Comparison of ENCODE assay signal across 9 mouse cellular contexts in the genomic region with DNA sequence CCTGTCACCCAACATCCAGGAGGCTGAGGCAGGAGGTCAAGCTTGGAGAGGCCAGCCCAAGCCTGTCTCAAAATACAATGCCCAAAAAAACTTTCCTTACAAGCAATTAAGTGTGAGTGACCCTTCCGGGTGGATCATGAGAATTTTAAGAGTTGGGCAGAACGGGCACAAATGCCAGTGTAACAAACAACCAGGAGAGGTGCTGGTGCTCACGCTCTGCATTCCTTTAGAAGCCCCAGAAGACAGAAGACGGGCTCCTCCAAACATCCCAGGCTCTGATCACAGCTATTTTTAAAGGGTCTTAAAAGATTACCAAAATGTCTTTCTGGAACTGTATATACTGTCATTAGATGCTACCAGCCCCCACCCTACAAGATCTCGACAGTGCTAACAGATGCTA. TPM values are rescaled to one million over a fixed set of nuclear protein-coding genes. Genes with fewer than 3 reads are reported as not detected.
DNase-seq lines count a peak whose midpoint lies in the region; ATAC-seq lines count a peak whose summit lies in the region.
"Had no signal": no experiment of that assay in that cellular context is flagged by ENCODE, and none has a peak within 500 bp of the region (broad histone marks: within the 10 kb centered on the region; RNA-seq: fewer than 3 reads in every experiment).

No protein-coding gene starts in this region.

- H3K9ac ChIP-seq in heart, embryonic 15.5 days = peak overlapping the region; percentile 96
- H3K9ac ChIP-seq in hindbrain, embryonic 13.5 days = peak overlapping the region; percentile 82; the same call in 1 of the 2 replicates
- peak overlapping the region; percentile 81; the same call in 1 of the 2 replicates for H3K9ac ChIP-seq in midbrain, embryonic 12.5 days (replicated peaks)

- intact Hi-C loops in heart, postnatal 10 days (cut with DNase I) = loop anchor here (5.0 kb wide), 3 partner anchors 51 to 241 kb away; no protein-coding TSS in a partner anchor

- H3K27me3 ChIP-seq in heart, embryonic 15.5 days = no peaks in the 10 kb centered on the region
- no peaks in the 10 kb centered on the region for H3K27me3 ChIP-seq in hindbrain, embryonic 13.5 days
- H3K27me3 ChIP-seq in midbrain, embryonic 12.5 days = peaks cover 3% of the 10 kb centered on the region; the same call in 1 of the 2 replicates

- peak overlapping the region; percentile 79 for H3K4me2 ChIP-seq in heart, embryonic 15.5 days
- peak overlapping the region; percentile 65 for H3K4me2 ChIP-seq in hindbrain, embryonic 13.5 days
- H3K4me2 ChIP-seq in midbrain, embryonic 12.5 days (replicated peaks) = peak overlapping the region; percentile 76

- WGBS in heart, embryonic 15.5 days = 13% methylated on average over 5 of the region's 5 CpGs
- 36% methylated on average over 5 of the region's 5 CpGs for WGBS in hindbrain, embryonic 13.5 days
- 30% methylated on average over 5 of the region's 5 CpGs for WGBS in midbrain, embryonic 12.5 days

- no peak for ATAC-seq in heart, embryonic 15.5 days (replicated peaks; ENCODE audit: insufficient number of reproducible peaks, insufficient read depth, low FRiP score, low read depth)
- ATAC-seq in hindbrain, embryonic 13.5 days (ENCODE audit: low FRiP score) = no peak
- ATAC-seq in midbrain, embryonic 12.5 days (ENCODE audit: low FRiP score, low read depth) = no peak
- no peak for ATAC-seq in frontal cortex, adult (ENCODE audit: low TSS enrichment)

- peak overlapping the region; percentile 98 for H3K27ac ChIP-seq in heart, embryonic 15.5 days
- 0 out of 2 replicates have a peak overlapping the region, but pooled peaks have one; percentile 6 for H3K27ac ChIP-seq in brown adipose tissue, adult 24 weeks (replicated peaks; ENCODE audit: low read depth, low read length)
- H3K27ac ChIP-seq in hindbrain, embryonic 13.5 days = 0 out of 2 replicates have a peak overlapping the region, but pooled peaks have one; percentile 52
- H3K27ac ChIP-seq in midbrain, embryonic 12.5 days (replicated peaks) = no peak overlapping the region

- H3K4me3 ChIP-seq in heart, embryonic 15.5 days = peak overlapping the region; percentile 70
- peak overlapping the region; percentile 80 for H3K4me3 ChIP-seq in brown adipose tissue, adult 24 weeks (ENCODE audit: insufficient read depth, low read depth, low read length)
- peak overlapping the region; percentile 83 for H3K4me3 ChIP-seq in hindbrain, embryonic 13.5 days
- peak overlapping the region; percentile 91 for H3K4me3 ChIP-seq in midbrain, embryonic 12.5 days

- DNase-seq in heart, postnatal 10 days = no peak
- no peak for DNase-seq in urinary bladder, postnatal 36 days (ENCODE audit: low spot score in 2 of 2)
- no peak for DNase-seq in urinary bladder, postnatal 10 days (ENCODE audit: low spot score)
- DNase-seq: cerebellum, adult 11 months had no signal

- peaks cover 42% of the 10 kb centered on the region for H3K4me1 ChIP-seq in heart, embryonic 15.5 days (replicated peaks)
- peaks cover 13% of the 10 kb centered on the region; the same call in 1 of the 2 replicates for H3K4me1 ChIP-seq in brown adipose tissue, adult 24 weeks (ENCODE audit: control insufficient read depth, insufficient read depth, insufficient read length, low read length)
- H3K4me1 ChIP-seq in hindbrain, embryonic 13.5 days (replicated peaks) = peaks cover 17% of the 10 kb centered on the region
- H3K4me1 ChIP-seq in midbrain, embryonic 12.5 days = peaks cover 11% of the 10 kb centered on the region

- no peaks in the 10 kb centered on the region for H3K36me3 ChIP-seq in heart, embryonic 15.5 days
- no peaks in the 10 kb centered on the region for H3K36me3 ChIP-seq in hindbrain, embryonic 13.5 days
- no peaks in the 10 kb centered on the region for H3K36me3 ChIP-seq in midbrain, embryonic 12.5 days

- H3K9me3 ChIP-seq in heart, embryonic 15.5 days (replicated peaks) = no peaks in the 10 kb centered on the region
- H3K9me3 ChIP-seq in hindbrain, embryonic 13.5 days = no peaks in the 10 kb centered on the region
- H3K9me3 ChIP-seq in midbrain, embryonic 12.5 days = no peaks in the 10 kb centered on the region

RNA-seq across cellular contexts. Expression of a gene that starts 2.5 kb away (rescaled TPM):
- 24.0 and 27.8 TPM in 2 replicates for polyA plus RNA-seq in heart, embryonic 15.5 days (2015; fragmentation: Nextera tagmentation; extraction: Ambion mirVana)
- 10 to 100 TPM; 77.3 to 95.8 TPM for total RNA-seq in heart, postnatal 10 days (2021)
- polyA plus RNA-seq in brown adipose tissue, adult 24 weeks (2012; ENCODE audit: insufficient read depth, insufficient read length, missing spikeins) = 6.4 and 13.2 TPM in 2 replicates
- polyA plus RNA-seq in hindbrain, embryonic 13.5 days (2015; fragmentation: Nextera tagmentation; extraction: Ambion mirVana) = 9.5 and 10.9 TPM in 2 replicates
- 14.2 and 14.6 TPM in 2 replicates for polyA plus RNA-seq in midbrain, embryonic 12.5 days (2016; fragmentation: Nextera tagmentation; extraction: Ambion mirVana)
